Mouse (Mus musculus): Measurements from ENCODE around the gene Pde11a.

- TF ChIP-seq E2F4 (IDR thresholded peaks at IDR 0.05; ENCODE audit: insufficient read depth): no peak
- TF ChIP-seq POLR2A (IDR thresholded peaks at IDR 0.05; ENCODE audit: insufficient read length, low read depth): no peak
- TF ChIP-seq USF1 (IDR thresholded peaks at IDR 0.05; ENCODE audit: low read depth): no peak
- no peak for TF ChIP-seq CEBPB (IDR thresholded peaks at IDR 0.05; ENCODE audit: insufficient read depth, poor library complexity, severe bottlenecking)
- TF ChIP-seq MYOG (IDR thresholded peaks at IDR 0.05; ENCODE audit: control insufficient read depth in 1 of 3, insufficient read depth in 1 of 3, insufficient read length in 2 of 3, low read depth in 2 of 3): no peak
- TF ChIP-seq MYOD1 (IDR thresholded peaks at IDR 0.05; ENCODE audit: control insufficient read depth in 1 of 3, insufficient read length in 2 of 3, low read depth in 2 of 3): no peak
- no peak for TF ChIP-seq TCF3 (IDR thresholded peaks at IDR 0.05; ENCODE audit: insufficient read length, low read depth)
- TF ChIP-seq TCF12 (IDR thresholded peaks at IDR 0.05; ENCODE audit: insufficient read depth, poor library complexity, severe bottlenecking): no peak
- TF ChIP-seq MAX (IDR thresholded peaks at IDR 0.05; ENCODE audit: low read depth): no peak
- no peak for TF ChIP-seq POLR2AphosphoS2 (IDR thresholded peaks at IDR 0.05; ENCODE audit: insufficient read length, low read depth)
- TF ChIP-seq REST (IDR thresholded peaks at IDR 0.05; ENCODE audit: insufficient read depth, insufficient read length): no peak
- no peak for TF ChIP-seq SRF (IDR thresholded peaks at IDR 0.05; ENCODE audit: control insufficient read depth, insufficient read length, low read depth)
Observed at GRCm38 (mm10) chr2:76126651-76127050, 211.9 kb downstream of the Pde11a start.
